Mouse (Mus musculus): Measurements from ENCODE around the gene Brms1. TPM values are rescaled to one million over a fixed set of nuclear protein-coding genes. Genes with fewer than 3 reads are reported as not detected.
"Not testable (repeated sequence)": the region's sequence is repeated elsewhere in the genome, so short reads cannot be mapped to it uniquely, and the experiment has no call there.

The Brms1 gene
- total RNA-seq, 2 experiments from 2014 or later, result 20.2 to 23.6 TPM

- peak in 1 of 2 experiments; percentile 42 for DNase-seq (ENCODE audit: low spot score in 2 of 2)
- intact Hi-C loops (cut with DNase I), result loop anchor here (5.0 kb wide), 1 partner anchor 35 kb away; no protein-coding TSS in a partner anchor
Measured at GRCm38 (mm10) chr19:5082596-5082995, 41.4 kb downstream of the Brms1 start.

GRCm38 (mm10) chr19:5083961-5084833 is 43.0 kb downstream of the Brms1 start:
- DNase-seq (ENCODE audit: low spot score in 2 of 2), result peak; percentile 28 to 61
- intact Hi-C loops (cut with DNase I), result loop anchor here (5.0 kb wide), 1 partner anchor 37 kb away; no protein-coding TSS in a partner anchor

GRCm38 (mm10) chr19:5084834-5085144 is 43.6 kb downstream of the Brms1 start:
- peak; percentile 29 to 38 for DNase-seq (ENCODE audit: low spot score in 2 of 2)
- intact Hi-C loops (cut with DNase I), result loop anchor here (5.0 kb wide), 1 partner anchor 37 kb away; no protein-coding TSS in a partner anchor

GRCm38 (mm10) chr19:5085145-5085863 is 44.1 kb downstream of the Brms1 start, which contains the start of gene Tmem151a:
Gene Tmem151a, minus strand, starts transcription at chr19:5085531.
- intact Hi-C loops (cut with DNase I), result no loop called here
- peak in 1 of 2 experiments; percentile 58 for DNase-seq (ENCODE audit: low spot score in 2 of 2)

GRCm38 (mm10) chr19:5086533-5086932 is 45.4 kb downstream of the Brms1 start:
- intact Hi-C loops (cut with DNase I), result not testable (repeated sequence)
- DNase-seq (ENCODE audit: low spot score in 2 of 2), result peak in 1 of 2 experiments; percentile 7

GRCm38 (mm10) chr19:5087884-5088728 is 47.0 kb downstream of the Brms1 start, which contains the start of gene Yif1a:
Gene Yif1a, plus strand, starts transcription at chr19:5088538.
- intact Hi-C loops (cut with DNase I), result no loop called here

GRCm38 (mm10) chr19:5089324-5089723 is 48.2 kb downstream of the Brms1 start:
- no peak for DNase-seq (ENCODE audit: low spot score in 2 of 2)
- intact Hi-C loops (cut with DNase I), result no loop called here

More at GRCm38 (mm10) chr19:5087884-5088728, 47.0 kb downstream of the Brms1 start, which contains the start of gene Yif1a:
- peak; percentile 95 to 100 for DNase-seq (ENCODE audit: low spot score in 2 of 2)

GRCm38 (mm10) chr19:5092083-5092482 is 50.9 kb downstream of the Brms1 start:
- peak in 1 of 2 experiments; percentile 9 for DNase-seq (ENCODE audit: low spot score in 2 of 2)
- intact Hi-C loops (cut with DNase I), result no loop called here

- peak in 1 of 2 experiments; percentile 36 for DNase-seq (ENCODE audit: low spot score in 2 of 2)
- intact Hi-C loops (cut with DNase I), result loop anchor here (1.0 kb wide), 1 partner anchor 58 kb away; no protein-coding TSS in a partner anchor
Measured at GRCm38 (mm10) chr19:5093481-5094242, 52.5 kb downstream of the Brms1 start.

- intact Hi-C loops (cut with DNase I), result loop anchor here (1.0 kb wide), 1 partner anchor 57 kb away; no protein-coding TSS in a partner anchor
- DNase-seq (ENCODE audit: low spot score in 2 of 2), result peak; percentile 98 to 99
Measured at GRCm38 (mm10) chr19:5094243-5094632, 53.1 kb downstream of the Brms1 start.

- intact Hi-C loops (cut with DNase I), result loop anchor here (1.0 to 5.0 kb wide), 2 partner anchors 42 to 56 kb away; no protein-coding TSS in a partner anchor
Measured at GRCm38 (mm10) chr19:5094746-5095417, 53.7 kb downstream of the Brms1 start.

GRCm38 (mm10) chr19:5095887-5096474 is 54.8 kb downstream of the Brms1 start:
- intact Hi-C loops (cut with DNase I), result loop anchor here (5.0 kb wide), 1 partner anchor 41 kb away; no protein-coding TSS in a partner anchor
- DNase-seq (ENCODE audit: low spot score in 2 of 2), result no peak

More at GRCm38 (mm10) chr19:5094746-5095417, 53.7 kb downstream of the Brms1 start:
- DNase-seq (ENCODE audit: low spot score in 2 of 2), result no peak

- DNase-seq (ENCODE audit: low spot score in 2 of 2), result no peak
Measured at GRCm38 (mm10) chr19:5097521-5098362, 56.6 kb downstream of the Brms1 start.

GRCm38 (mm10) chr19:5098363-5099143 is 57.4 kb downstream of the Brms1 start, which contains the start of gene Cnih2:
Gene Cnih2, minus strand, starts transcription at chr19:5098521.
- peak; percentile 75 to 81 for DNase-seq (ENCODE audit: low spot score in 2 of 2)
- intact Hi-C loops (cut with DNase I), result loop anchor here (5.0 kb wide), 1 partner anchor 39 kb away; no protein-coding TSS in a partner anchor

More at GRCm38 (mm10) chr19:5097521-5098362, 56.6 kb downstream of the Brms1 start:
- intact Hi-C loops (cut with DNase I), result loop anchor here (5.0 kb wide), 1 partner anchor 40 kb away; no protein-coding TSS in a partner anchor

Data from left cerebral cortex, postnatal 25 days (tissue).